Mouse (Mus musculus) CD4-positive helper T cell, adult 2 months (primary cell): ENCODE results near the gene Sytl5.

ENCODE experiments used
- DNase-seq: peaks from one replicate; pipeline ENCODE4 v3.0.0-alpha.2; 2012; ENCODE audit warnings: low read depth, missing footprints, low spot score

The Sytl5 gene

GRCm38 (mm10) chrX:9885322-9885721 is at the start of gene Sytl5:
Gene Sytl5, plus strand, starts transcription at chrX:9885622.
- no peak for DNase-seq

GRCm38 (mm10) chrX:9846628-9847027 is 38.8 kb upstream of the Sytl5 start, which contains the start of gene Hypm:
Gene Hypm, plus strand, starts transcription at chrX:9846928.
- no peak for DNase-seq

GRCm38 (mm10) chrX:9849403-9849802 is 36.0 kb upstream of the Sytl5 start, which contains the start of gene H2al3:
Gene H2al3, plus strand, starts transcription at chrX:9849703.
- no peak for DNase-seq

- DNase-seq: no peak
These were observed 23.6 kb upstream of the Sytl5 start for GRCm38 (mm10) chrX:9861859-9862258.

GRCm38 (mm10) chrX:9875519-9875918 is 9.9 kb upstream of the Sytl5 start:
- DNase-seq: no peak

- no peak for DNase-seq
These were observed 24.1 kb downstream of the Sytl5 start for GRCm38 (mm10) chrX:9909572-9909971.

- no peak for DNase-seq
These were observed 48.4 kb downstream of the Sytl5 start for GRCm38 (mm10) chrX:9933839-9934238.

- no peak for DNase-seq
These were observed 98.8 kb downstream of the Sytl5 start for GRCm38 (mm10) chrX:9984094-9984669.

- DNase-seq: no peak
These were observed 115.3 kb downstream of the Sytl5 start for GRCm38 (mm10) chrX:10000718-10001117.

GRCm38 (mm10) chrX:10005946-10006345 is 120.5 kb downstream of the Sytl5 start:
- DNase-seq: no peak

- DNase-seq: no peak
These were observed 122.4 kb downstream of the Sytl5 start for GRCm38 (mm10) chrX:10007675-10008270.

- DNase-seq: no peak
These were observed 124.8 kb downstream of the Sytl5 start for GRCm38 (mm10) chrX:10010202-10010601.

- no peak for DNase-seq
These were observed 149.2 kb downstream of the Sytl5 start for GRCm38 (mm10) chrX:10034666-10035065.
